Mouse (Mus musculus): ENCODE results near the gene Kif5a. TPM values are rescaled to one million over a fixed set of nuclear protein-coding genes. Genes with fewer than 3 reads are reported as not detected.

Gene Kif5a
- total RNA-seq, 2 experiments from 2014 or later, result 715 to 773 TPM

DNA sequence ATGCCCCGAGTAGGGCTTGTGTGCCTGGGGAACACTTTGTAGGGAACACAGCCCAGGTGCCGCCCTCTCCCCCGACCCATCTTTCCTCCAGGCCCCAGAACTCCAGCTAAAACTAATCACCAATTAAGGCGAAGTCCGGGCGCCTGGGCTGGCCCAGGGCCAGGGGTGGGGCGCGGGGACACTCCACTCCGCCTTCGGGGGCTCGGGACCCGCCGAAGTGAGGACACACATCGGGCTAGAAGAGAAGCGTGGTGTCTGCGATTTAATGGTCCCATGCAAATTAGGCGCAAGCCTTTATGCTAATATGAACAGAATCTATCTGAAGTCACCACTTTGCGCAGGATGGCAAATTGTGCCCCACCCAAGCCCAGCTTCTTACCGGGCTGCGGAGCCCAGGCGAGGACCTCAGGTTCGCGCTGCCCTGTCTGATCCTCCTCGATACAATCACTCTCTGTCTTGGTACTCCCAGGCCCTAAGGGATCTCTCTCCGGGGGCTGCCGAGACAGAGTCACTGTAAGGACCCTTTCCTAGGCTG lies 74.0 kb downstream of the Kif5a start:
- H3K4me3 ChIP-seq, result peak overlapping the region; percentile 67
- no peak for TF ChIP-seq CTCF (conservative IDR thresholded peaks at IDR 0.05)
- H3K27ac ChIP-seq, result peak overlapping the region; percentile 94
- DNase-seq (ENCODE audit: low spot score in 2 of 2), result peak in 1 of 2 experiments; percentile 51

DNA sequence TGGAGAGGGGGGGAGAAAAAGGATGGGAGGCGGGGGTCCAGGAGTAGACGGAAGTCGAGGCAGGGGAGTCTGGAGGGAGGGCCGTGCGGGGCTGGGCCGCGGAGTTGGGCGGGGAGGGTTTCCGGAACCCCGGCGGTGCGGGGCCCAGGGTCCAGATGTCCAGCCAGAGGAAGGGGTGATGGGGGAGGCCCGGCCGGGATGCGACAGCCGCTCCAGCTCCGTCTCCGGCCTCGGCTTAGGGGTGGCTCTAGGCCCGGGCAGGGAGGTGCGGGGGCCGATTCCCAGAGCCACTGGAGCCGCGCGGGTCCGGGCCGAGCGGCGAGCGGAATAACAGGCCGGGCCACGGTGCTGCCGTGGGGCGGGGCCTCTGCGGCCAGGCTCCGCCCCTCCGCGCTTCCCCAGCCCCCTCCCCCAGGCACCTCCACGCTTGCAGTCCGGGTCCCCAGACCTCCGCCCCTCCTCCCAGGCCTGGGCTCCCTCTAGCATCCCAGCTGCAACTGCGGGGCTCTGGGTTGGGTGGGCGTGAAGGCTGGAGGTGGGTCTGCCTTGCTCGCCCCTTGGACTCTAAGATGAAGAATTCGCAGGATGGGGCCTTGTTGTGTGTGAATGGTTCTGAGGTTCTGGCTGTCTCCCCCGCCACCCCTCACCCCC lies 74.6 kb downstream of the Kif5a start:
- H3K27ac ChIP-seq, result peak overlapping the region; percentile 94
- H3K4me3 ChIP-seq, result peak overlapping the region; percentile 67
- no peak for TF ChIP-seq CTCF (conservative IDR thresholded peaks at IDR 0.05)
- peak in 1 of 2 experiments; percentile 63 for DNase-seq (ENCODE audit: low spot score in 2 of 2)

DNA sequence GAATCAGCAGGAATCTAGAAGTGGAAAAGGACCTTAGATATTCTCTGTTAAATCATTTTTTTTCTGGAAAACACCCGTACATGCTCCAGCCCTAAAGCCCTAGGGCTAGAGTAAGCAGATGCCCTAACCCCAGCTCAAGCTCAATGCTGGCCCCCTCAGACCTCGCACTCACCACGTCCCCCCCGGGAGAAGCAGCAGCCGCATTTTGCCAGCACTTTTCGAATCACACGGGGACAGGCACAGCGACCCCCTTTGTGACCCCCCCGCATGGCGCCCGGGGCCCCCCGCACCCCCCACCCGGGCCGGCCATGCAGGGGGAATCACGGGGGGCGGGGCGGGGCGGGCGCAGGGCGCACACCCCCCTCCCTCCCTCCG lies 75.1 kb downstream of the Kif5a start:
- Histone ChIP-seq H3K27ac (peak overlapping the region; percentile 94), H3K4me3 (peak overlapping the region; percentile 67)
- no peak for TF ChIP-seq CTCF (conservative IDR thresholded peaks at IDR 0.05)
- no peak for DNase-seq (ENCODE audit: low spot score in 2 of 2)

- TF ChIP-seq CTCF (conservative IDR thresholded peaks at IDR 0.05), result no peak
- DNase-seq (ENCODE audit: low spot score in 2 of 2), result peak; percentile 87 to 89
- Histone ChIP-seq H3K27ac (peak overlapping the region; percentile 94), H3K4me3 (peak overlapping the region; percentile 67)
These were observed 75.6 kb downstream of the Kif5a start for GRCm38 (mm10) chr10:127187371-127188078.

- H3K4me3 ChIP-seq, result no peak overlapping the region
- TF ChIP-seq CTCF (conservative IDR thresholded peaks at IDR 0.05), result peak; percentile 67
- H3K27ac ChIP-seq, result peak overlapping the region; percentile 94
- no peak for DNase-seq (ENCODE audit: low spot score in 2 of 2)
These were observed 76.7 kb downstream of the Kif5a start for GRCm38 (mm10) chr10:127186451-127186850.

DNA sequence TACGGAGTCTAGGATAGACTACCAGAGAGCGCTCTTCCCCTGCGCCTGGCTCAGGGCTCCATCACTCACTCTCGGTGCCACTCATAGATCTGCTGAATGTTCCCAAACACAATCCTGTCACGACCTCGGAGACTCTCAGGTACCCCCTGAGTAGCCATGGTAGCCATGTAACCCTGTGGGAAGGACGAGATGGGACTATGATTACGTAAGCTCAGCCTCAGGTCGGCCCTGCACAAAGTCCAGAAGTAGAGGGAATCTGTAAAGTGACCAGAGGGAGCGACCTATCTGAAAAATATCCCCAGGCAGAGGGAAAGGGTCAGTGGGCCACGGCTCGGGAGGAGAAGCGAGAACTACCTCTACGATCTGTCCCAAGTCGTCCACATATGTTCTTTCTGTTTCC lies 77.6 kb downstream of the Kif5a start:
- no peak overlapping the region for H3K4me3 ChIP-seq
- H3K27ac ChIP-seq, result peak overlapping the region; percentile 43
- DNase-seq (ENCODE audit: low spot score in 2 of 2), result no peak
- no peak for TF ChIP-seq CTCF (conservative IDR thresholded peaks at IDR 0.05)

DNA sequence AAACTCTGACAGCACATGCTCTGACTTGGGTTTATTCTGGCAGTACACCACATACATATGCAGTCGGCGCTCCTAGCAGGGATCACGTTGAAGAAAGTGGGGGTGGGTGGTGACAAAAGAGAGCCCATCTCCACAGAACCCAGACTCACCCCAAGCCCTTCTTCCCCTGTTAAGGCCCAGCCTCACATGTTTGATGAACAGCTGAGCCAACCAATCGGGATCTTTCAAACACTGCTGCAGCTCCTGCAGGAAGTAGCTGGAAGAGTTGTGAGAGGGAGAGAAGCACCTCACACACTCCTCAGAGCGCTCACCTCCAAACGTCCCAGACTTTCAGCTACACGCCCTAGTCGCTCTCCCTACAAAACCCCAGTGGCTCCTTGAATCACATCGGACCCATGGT lies 78.0 kb downstream of the Kif5a start:
- TF ChIP-seq CTCF (conservative IDR thresholded peaks at IDR 0.05), result no peak
- Histone ChIP-seq H3K27ac (peak overlapping the region; percentile 43), H3K4me3 (no peak overlapping the region)
- DNase-seq (ENCODE audit: low spot score in 2 of 2), result no peak

DNA sequence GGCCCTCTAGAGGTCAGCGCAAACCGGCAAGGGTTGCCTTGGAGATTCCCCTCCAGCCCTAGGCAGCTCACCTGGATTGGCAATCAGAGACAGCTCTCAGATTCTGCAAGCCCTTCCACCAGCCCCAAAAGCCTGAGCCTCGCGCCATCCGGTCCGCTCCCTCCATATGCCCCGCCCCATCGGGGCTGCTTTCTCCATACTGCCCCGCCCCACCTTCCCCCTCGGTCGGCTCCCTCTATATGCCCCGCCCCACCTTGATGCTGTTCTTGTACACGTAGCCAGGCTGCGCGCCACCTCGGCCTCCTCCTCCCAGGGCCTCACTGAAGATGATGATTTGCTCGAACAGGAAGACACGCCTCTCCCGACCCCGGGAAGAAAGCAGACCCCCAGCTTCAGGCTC lies 79.4 kb downstream of the Kif5a start:
- DNase-seq (ENCODE audit: low spot score in 2 of 2), result no peak
- Histone ChIP-seq H3K27ac (peak overlapping the region; percentile 28; the same call in 1 of the 2 replicates), H3K4me3 (no peak overlapping the region)
- TF ChIP-seq CTCF (conservative IDR thresholded peaks at IDR 0.05), result no peak

DNA sequence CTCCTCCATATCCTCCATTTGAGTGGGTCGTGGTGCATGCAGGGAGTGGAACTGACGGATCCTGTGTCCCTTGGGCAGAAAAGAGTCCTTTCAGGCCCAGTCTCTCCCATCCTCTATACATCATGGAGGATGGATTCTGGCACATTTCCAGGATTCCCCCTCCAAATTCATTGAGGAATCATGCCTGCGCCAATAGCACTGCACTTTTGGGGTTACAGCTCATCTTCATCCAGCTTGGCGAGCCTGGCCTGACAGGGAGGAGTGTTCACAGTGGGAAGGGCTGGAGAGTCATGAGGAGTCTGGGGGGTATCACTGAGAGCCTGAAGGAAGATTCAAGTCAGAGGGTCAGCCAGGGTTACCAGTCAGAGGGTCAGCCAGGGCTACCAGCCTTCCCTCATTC lies 80.5 kb downstream of the Kif5a start:
- H3K4me3 ChIP-seq, result no peak overlapping the region
- DNase-seq (ENCODE audit: low spot score in 2 of 2), result no peak
- peak overlapping the region; percentile 39; the same call in 1 of the 2 replicates for H3K27ac ChIP-seq
- TF ChIP-seq CTCF (conservative IDR thresholded peaks at IDR 0.05), result no peak

GRCm38 (mm10) chr10:127181566-127181965 lies 81.6 kb downstream of the Kif5a start:
- no peak overlapping the region for H3K4me3 ChIP-seq
- TF ChIP-seq CTCF (conservative IDR thresholded peaks at IDR 0.05), result no peak
- H3K27ac ChIP-seq, result peak overlapping the region; percentile 89
- DNase-seq (ENCODE audit: low spot score in 2 of 2), result no peak

GRCm38 (mm10) chr10:127180695-127181047 lies 82.5 kb downstream of the Kif5a start:
- H3K4me3 ChIP-seq, result no peak overlapping the region
- no peak for DNase-seq (ENCODE audit: low spot score in 2 of 2)
- H3K27ac ChIP-seq, result peak overlapping the region; percentile 89
- TF ChIP-seq CTCF (conservative IDR thresholded peaks at IDR 0.05), result no peak

- Histone ChIP-seq H3K27ac (peak within 1 kb of the TSS; percentile 89), H3K4me3 (peak within 1 kb of the TSS; percentile 39)
- no peak for TF ChIP-seq CTCF (conservative IDR thresholded peaks at IDR 0.05)
These were observed 83.1 kb downstream of the Kif5a start, which contains the start of gene Slc26a10 for GRCm38 (mm10) chr10:127179871-127180694. Gene Slc26a10 (minus strand): TSS chr10:127180645.

More at GRCm38 (mm10) chr10:127179871-127180694, 83.1 kb downstream of the Kif5a start, which contains the start of gene Slc26a10:
- peak in 1 of 2 experiments; percentile 51 for DNase-seq (ENCODE audit: low spot score in 2 of 2)
